Mouse (Mus musculus) olfactory bulb, adult 2 months (tissue): ENCODE results near the gene Jakmip3.

ENCODE experiments used
- CTCF ChIP-seq: fragments of 200-500 bp; IDR thresholded peaks from 2 replicates; pipeline ENCODE4 v1.5.1; 2012; ENCODE audit warnings: low read depth, mild to moderate bottlenecking, low read length, moderate library complexity; ENCODE audit not compliant: insufficient read depth
- POLR2A ChIP-seq: fragments of 200-500 bp; IDR thresholded peaks from 2 replicates; pipeline ENCODE4 v1.6.1; 2012; ENCODE audit warnings: mild to moderate bottlenecking, low read depth, low read length, moderate library complexity; ENCODE audit not compliant: insufficient read depth

GRCm38 (mm10) chr7:139119775-139120153, 179.2 kb downstream of the Jakmip3 start:
- TF ChIP-seq CTCF (no peak), POLR2A (no peak)
